Mouse (Mus musculus): ENCODE data around the gene Atr. TPM values are rescaled to one million over a fixed set of nuclear protein-coding genes. Genes with fewer than 3 reads are reported as not detected.

Gene Atr
- total RNA-seq (2021) = 10 to 100 TPM; 11.0 to 11.5 TPM
- long read RNA-seq, experiment 1, partial matches to known transcripts = 1 of 1 reads
- long read RNA-seq, experiment 1, other reads (novel, unspliced or antisense) = 0 of 1 reads
- long read RNA-seq, experiment 2, full-length matches to known transcripts = 1 of 1 reads
- long read RNA-seq, experiment 2, partial matches to known transcripts = 0 of 1 reads
- long read RNA-seq, experiment 2, other reads (novel, unspliced or antisense) = 0 of 1 reads

- intact Hi-C loops (cut with DNase I) = loop anchor here (10.0 kb wide), 1 partner anchor 143 kb away; no protein-coding TSS in a partner anchor
- DNase-seq (ENCODE audit: low spot score in 2 of 2) = peak; percentile 91 to 93
Observed at GRCm38 (mm10) chr9:95857414-95858026, at the start of gene Atr. Atr (plus strand) TSS chr9:95857597.

GRCm38 (mm10) chr9:95809596-95809995 lies 47.8 kb upstream of the Atr start:
- DNase-seq (ENCODE audit: low spot score in 2 of 2) = no peak
- intact Hi-C loops (cut with DNase I) = no loop called here

GRCm38 (mm10) chr9:95811817-95812216 lies 45.6 kb upstream of the Atr start:
- no peak for DNase-seq (ENCODE audit: low spot score in 2 of 2)
- intact Hi-C loops (cut with DNase I) = no loop called here

GRCm38 (mm10) chr9:95813721-95814531 lies 43.5 kb upstream of the Atr start:
- no peak for DNase-seq (ENCODE audit: low spot score in 2 of 2)
- intact Hi-C loops (cut with DNase I) = no loop called here

- DNase-seq (ENCODE audit: low spot score in 2 of 2) = no peak
- intact Hi-C loops (cut with DNase I) = no loop called here
Observed at GRCm38 (mm10) chr9:95815015-95815673, 42.3 kb upstream of the Atr start.

- intact Hi-C loops (cut with DNase I) = no loop called here
- no peak for DNase-seq (ENCODE audit: low spot score in 2 of 2)
Observed at GRCm38 (mm10) chr9:95815706-95816105, 41.7 kb upstream of the Atr start.

DNA sequence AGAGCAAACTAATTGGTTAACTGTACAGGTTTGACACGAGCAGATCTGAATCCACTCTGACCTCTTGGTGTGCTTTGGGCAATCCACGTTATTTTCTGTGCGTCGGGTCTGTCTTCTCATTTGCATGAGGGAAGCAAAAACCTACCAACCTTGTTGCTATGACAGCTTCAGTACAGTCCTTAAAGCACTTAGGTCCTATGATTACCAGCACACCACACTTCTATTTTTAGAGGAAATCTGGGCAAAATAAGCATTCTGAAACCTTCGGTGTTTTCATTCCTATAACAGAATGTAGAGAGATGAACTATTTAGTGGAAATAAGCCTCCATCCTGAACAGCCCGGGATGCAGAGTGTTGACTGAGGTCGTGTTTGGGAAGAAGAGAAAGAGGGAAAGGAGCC lies 34.9 kb upstream of the Atr start:
- intact Hi-C loops (cut with DNase I) = no loop called here
- DNase-seq (ENCODE audit: low spot score in 2 of 2) = peak in 1 of 2 experiments; percentile 56

- intact Hi-C loops (cut with DNase I) = no loop called here
Observed at GRCm38 (mm10) chr9:95827565-95827964, 29.8 kb upstream of the Atr start.

DNA sequence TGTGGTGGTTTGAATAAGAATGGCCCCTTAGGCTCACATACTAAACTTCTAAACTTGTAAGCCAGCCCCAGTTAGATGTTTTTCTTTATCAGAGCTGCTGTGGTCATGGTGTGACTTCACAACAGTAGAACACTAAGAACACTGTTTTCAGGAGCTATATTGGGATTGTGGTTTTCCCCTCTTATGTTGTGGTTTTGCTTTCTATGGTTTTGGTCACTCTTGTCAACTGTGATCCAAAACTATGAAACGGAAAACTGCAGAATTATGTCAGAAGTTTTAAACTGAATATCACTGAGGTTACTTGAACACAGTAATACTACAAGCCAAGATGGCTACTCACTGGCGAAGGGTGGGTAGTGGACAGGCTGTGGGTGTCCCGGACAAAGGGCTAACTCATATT lies 24.6 kb upstream of the Atr start:
- intact Hi-C loops (cut with DNase I) = no loop called here

More at GRCm38 (mm10) chr9:95827565-95827964, 29.8 kb upstream of the Atr start:
- DNase-seq (ENCODE audit: low spot score in 2 of 2) = peak; percentile 18 to 35

GRCm38 (mm10) chr9:95834799-95835198 lies 22.6 kb upstream of the Atr start:
- no peak for DNase-seq (ENCODE audit: low spot score in 2 of 2)
- intact Hi-C loops (cut with DNase I) = no loop called here

More for the DNA sequence above, 24.6 kb upstream of the Atr start:
- DNase-seq (ENCODE audit: low spot score in 2 of 2) = no peak

- intact Hi-C loops (cut with DNase I) = no loop called here
- DNase-seq (ENCODE audit: low spot score in 2 of 2) = no peak
Observed at GRCm38 (mm10) chr9:95835741-95836140, 21.7 kb upstream of the Atr start.

DNA sequence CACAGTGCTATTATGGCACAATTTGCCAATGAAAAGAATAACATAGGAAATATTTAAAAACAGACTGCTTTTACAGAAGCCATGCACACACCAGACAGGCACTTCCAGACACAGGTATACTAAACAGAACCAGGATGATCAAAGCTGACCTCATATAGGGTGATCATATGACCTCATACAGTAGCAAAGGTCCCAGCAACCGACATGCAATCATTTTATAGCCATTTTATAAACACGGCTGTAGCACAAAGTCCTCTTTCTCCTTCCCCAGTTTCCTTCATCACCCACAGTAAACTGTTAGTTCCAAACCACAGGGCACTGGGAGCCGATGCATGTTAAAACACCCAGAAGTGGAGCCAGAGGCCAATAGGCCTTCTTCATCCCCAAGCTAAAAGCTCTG lies 18.0 kb upstream of the Atr start:
- intact Hi-C loops (cut with DNase I) = no loop called here
- no peak for DNase-seq (ENCODE audit: low spot score in 2 of 2)

GRCm38 (mm10) chr9:95844825-95845460 lies 12.5 kb upstream of the Atr start, which contains the start of gene Pls1:
Pls1 (minus strand) TSS chr9:95845311.
- intact Hi-C loops (cut with DNase I) = no loop called here
- DNase-seq (ENCODE audit: low spot score in 2 of 2) = peak; percentile 81 to 91

- DNase-seq (ENCODE audit: low spot score in 2 of 2) = no peak
- intact Hi-C loops (cut with DNase I) = no loop called here
Observed at GRCm38 (mm10) chr9:95845711-95846110, 11.7 kb upstream of the Atr start.

GRCm38 (mm10) chr9:95851671-95852070 lies 5.7 kb upstream of the Atr start:
- intact Hi-C loops (cut with DNase I) = loop anchor here (5.0 to 10.0 kb wide), 3 partner anchors 99 to 319 kb away; partner anchors contain the start of gene Trpc1
- no peak for DNase-seq (ENCODE audit: low spot score in 2 of 2)

GRCm38 (mm10) chr9:95852896-95853295 lies 4.5 kb upstream of the Atr start:
- intact Hi-C loops (cut with DNase I) = loop anchor here (5.0 to 10.0 kb wide), 3 partner anchors 101 to 321 kb away; partner anchors contain the start of gene Trpc1
- peak; percentile 78 to 89 for DNase-seq (ENCODE audit: low spot score in 2 of 2)

DNA sequence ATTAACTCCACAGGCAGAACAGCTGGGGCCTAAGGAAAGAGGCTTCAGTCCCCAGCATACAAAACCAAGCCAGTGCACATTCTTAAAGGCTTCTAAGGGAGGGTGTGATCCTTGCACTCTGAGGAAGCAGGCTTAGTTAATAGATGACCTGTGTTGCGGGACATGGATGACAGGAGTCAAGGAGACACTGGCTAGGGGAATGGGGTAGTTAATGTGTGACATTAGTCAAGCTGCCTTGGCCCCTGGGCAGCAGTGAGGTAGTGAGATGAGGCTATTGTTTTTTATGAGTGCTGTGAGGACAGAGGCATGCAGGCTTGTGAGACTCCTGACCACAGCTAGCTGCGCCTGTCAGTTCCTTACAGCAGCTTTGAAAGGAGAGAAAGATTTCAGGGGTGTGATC lies 2.5 kb upstream of the Atr start:
- DNase-seq (ENCODE audit: low spot score in 2 of 2) = no peak
- intact Hi-C loops (cut with DNase I) = loop anchor here (5.0 to 10.0 kb wide), 3 partner anchors 103 to 323 kb away; partner anchors contain the start of gene Trpc1

DNA sequence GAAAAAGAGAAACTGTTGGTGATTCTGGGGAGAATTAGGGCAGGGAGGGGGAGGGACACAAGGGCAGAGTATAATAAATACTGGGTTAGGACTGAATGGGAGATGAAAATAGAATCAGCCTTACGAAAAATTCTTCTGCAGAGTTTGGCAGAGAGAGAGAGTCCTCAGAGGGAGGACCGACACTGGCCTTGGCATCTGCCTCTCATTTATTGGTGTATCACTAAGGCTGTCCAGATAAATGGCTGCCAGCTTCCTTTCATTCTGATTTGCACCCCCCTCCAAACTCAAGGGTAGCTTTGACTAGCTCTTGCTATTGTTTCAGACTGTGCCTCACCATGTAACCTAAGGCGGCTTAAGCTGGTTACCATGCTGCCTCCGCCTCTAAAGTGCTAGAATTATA lies 1.4 kb upstream of the Atr start:
- intact Hi-C loops (cut with DNase I) = loop anchor here (10.0 kb wide), 1 partner anchor 141 kb away; no protein-coding TSS in a partner anchor
- DNase-seq (ENCODE audit: low spot score in 2 of 2) = no peak

- intact Hi-C loops (cut with DNase I) = loop anchor here (10.0 kb wide), 1 partner anchor 143 kb away; no protein-coding TSS in a partner anchor
- DNase-seq (ENCODE audit: low spot score in 2 of 2) = no peak
Observed at GRCm38 (mm10) chr9:95858027-95858570, 702 bp downstream of the Atr start.

All from left cerebral cortex, postnatal 14 days (tissue).